Mouse (Mus musculus) neural tube, embryonic 11.5 days (tissue): ENCODE measurements around the gene Ppfia3. TPM values are rescaled to one million over a fixed set of nuclear protein-coding genes. Genes with fewer than 3 reads are reported as not detected.

Experiments
- ATAC-seq: fragments of 200-750 bp; cut with Nextera tagmentation; 2 replicates; pipeline ENCODE4 v1.8.0; 2017; ENCODE audit warnings: moderate number of reproducible peaks, mild to moderate bottlenecking, moderate TSS enrichment, moderate library complexity; ENCODE audit not compliant: insufficient read depth, low FRiP score, low TSS enrichment
- DNase-seq: peaks from one replicate; pipeline ENCODE4 v3.0.0-alpha.2; 2015; ENCODE audit warnings: low spot score
- H3K27ac ChIP-seq: fragments of 300-500 bp; sonication (generic); 2 replicates; pipeline ENCODE4 v1.5.1; 2014; ENCODE audit warnings: low read depth, mild to moderate bottlenecking, low read length
- H3K27me3 ChIP-seq: fragments of 300-500 bp; sonication (generic); 2 replicates; pipeline ENCODE4 v1.6.1; 2014; ENCODE audit warnings: mild to moderate bottlenecking, low read length, mixed read lengths; ENCODE audit not compliant: control insufficient read depth, insufficient read depth
- H3K36me3 ChIP-seq: fragments of 300-500 bp; sonication (generic); 2 replicates; pipeline ENCODE4 v1.6.1; 2014; ENCODE audit warnings: mild to moderate bottlenecking, low read length, moderate library complexity, mixed read lengths; ENCODE audit not compliant: control insufficient read depth, insufficient read depth
- H3K4me1 ChIP-seq: fragments of 300-500 bp; sonication (generic); 2 replicates; pipeline ENCODE4 v1.6.1; 2014; ENCODE audit warnings: low read length, mixed read lengths; ENCODE audit not compliant: control insufficient read depth, insufficient read depth
- H3K4me2 ChIP-seq: fragments of 300-500 bp; sonication (generic); 2 replicates; pipeline ENCODE4 v1.6.1; 2014; ENCODE audit warnings: low read depth, mild to moderate bottlenecking, moderate library complexity
- H3K4me3 ChIP-seq: fragments of 300-500 bp; sonication (generic); 2 replicates; pipeline ENCODE4 v1.5.1; 2014; ENCODE audit warnings: low read depth, low read length
- H3K9ac ChIP-seq: fragments of 300-500 bp; sonication (generic); 2 replicates; pipeline ENCODE4 v1.6.1; 2014; ENCODE audit warnings: mild to moderate bottlenecking, low read length
- H3K9me3 ChIP-seq: fragments of 300-500 bp; sonication (generic); 2 replicates; pipeline ENCODE4 v1.6.1; 2016; ENCODE audit warnings: low read length; ENCODE audit not compliant: control insufficient read depth
- WGBS: fragments of 180-500 bp; shearing (Covaris S2); extraction: QIAGEN DNeasy Blood & Tissue Kit; methylation state at CpG from one replicate; pipeline ENCODE4 v1.1.7; 2014; 5-methylcytosine and 5-hydroxymethylcytosine counted together
- polyA plus RNA-seq: library from polyadenylated mRNA; unstranded; fragments of >200 nt; fragmentation: Nextera tagmentation; extraction: Ambion mirVana; gene quantifications from 2 replicates; pipeline ENCODE4 v1.2.1, GENCODE M21; 2014

Gene Ppfia3
- polyA plus RNA-seq, 1 experiment from 2014 or later, result 11.9 TPM

DNA sequence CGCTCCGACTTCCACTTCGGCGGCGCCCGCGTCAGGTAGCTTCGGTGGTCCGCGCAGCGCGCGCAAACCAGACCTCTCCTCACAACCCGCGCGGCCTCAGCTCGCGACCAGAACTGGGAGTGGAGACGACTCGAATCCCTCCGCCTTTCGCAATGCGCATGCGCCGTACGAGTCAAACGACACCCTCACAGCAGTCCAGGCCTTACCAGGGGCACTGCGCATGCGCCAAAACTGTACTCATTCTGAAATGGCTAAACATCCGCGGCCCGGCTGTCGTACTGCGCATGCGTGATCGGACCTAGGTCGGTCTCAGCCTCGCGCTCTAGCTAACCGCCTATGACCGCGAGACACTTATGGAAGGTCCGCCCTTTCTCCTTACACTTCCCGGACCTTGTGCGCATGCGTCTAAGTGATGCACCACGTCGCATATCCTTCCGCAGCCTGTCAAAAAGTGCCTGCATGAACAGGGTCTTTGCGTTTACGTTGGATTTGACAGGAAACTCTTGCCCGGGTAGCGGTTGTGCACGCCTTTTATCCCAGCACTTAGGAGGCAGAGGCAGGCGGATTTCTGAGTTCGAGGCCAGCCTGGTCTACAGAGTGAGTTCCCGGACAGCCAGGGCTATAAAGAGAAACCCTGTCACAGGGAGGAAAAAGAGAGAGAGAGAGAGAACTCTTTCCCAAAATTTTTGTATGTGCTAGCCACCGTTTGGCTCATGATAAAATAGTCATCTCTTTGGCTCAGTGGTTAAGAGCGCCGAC is 28.9 kb upstream of the Ppfia3 start, which contains the start of gene Snrnp70:
TSS of gene Snrnp70 (minus strand) at position 165 of the 759 bp plus-strand sequence.
- H3K9ac ChIP-seq, result peak within 1 kb of the TSS; percentile 75
- H3K4me3 ChIP-seq, result peak within 1 kb of the TSS; percentile 59
- peaks cover 13% of the 10 kb centered on the region for H3K4me1 ChIP-seq
- H3K36me3 ChIP-seq, result 0 out of 2 replicates have a peak, but pooled peaks cover 3% of the 10 kb centered on the region
- ATAC-seq, result peak; percentile 95
- H3K9me3 ChIP-seq, result no peaks in the 10 kb centered on the region
- under 1% methylated on average over 60 of the region's 60 CpGs for WGBS
- peak; percentile 100 for DNase-seq
- H3K27me3 ChIP-seq, result no peaks in the 10 kb centered on the region
- H3K4me2 ChIP-seq, result peak within 1 kb of the TSS; percentile 91
- peak within 1 kb of the TSS; percentile 94 for H3K27ac ChIP-seq

GRCm38 (mm10) chr7:45395129-45395541 is 28.3 kb upstream of the Ppfia3 start:
- Histone ChIP-seq H3K9me3 (no peaks in the 10 kb centered on the region), H3K27me3 (no peaks in the 10 kb centered on the region), H3K4me1 (peaks cover 13% of the 10 kb centered on the region), H3K4me3 (peak overlapping the region; percentile 59), H3K27ac (peak overlapping the region; percentile 94), H3K4me2 (peak overlapping the region; percentile 91), H3K9ac (peak overlapping the region; percentile 75), H3K36me3 (0 out of 2 replicates have a peak, but pooled peaks cover 5% of the 10 kb centered on the region)
- peak; percentile 69 for ATAC-seq
- peak; percentile 84 for DNase-seq
- WGBS, result under 1% methylated on average over 19 of the region's 20 CpGs

- Histone ChIP-seq H3K27me3 (no peaks in the 10 kb centered on the region), H3K36me3 (peaks cover 65% of the 10 kb centered on the region), H3K27ac (no peak overlapping the region), H3K9ac (no peak overlapping the region), H3K9me3 (no peaks in the 10 kb centered on the region), H3K4me3 (no peak overlapping the region), H3K4me1 (no peaks in the 10 kb centered on the region), H3K4me2 (no peak overlapping the region)
- ATAC-seq (no peak), DNase-seq (no peak)
- 96% methylated on average over 3 of the region's 3 CpGs for WGBS
Measured at GRCm38 (mm10) chr7:45386077-45386476, 19.3 kb upstream of the Ppfia3 start.

GRCm38 (mm10) chr7:45376057-45376456 is 9.2 kb upstream of the Ppfia3 start:
- ATAC-seq (no peak), DNase-seq (no peak)
- 94% methylated on average over 1 of the region's 1 CpGs for WGBS
- Histone ChIP-seq H3K27me3 (no peaks in the 10 kb centered on the region), H3K4me3 (no peak overlapping the region), H3K4me2 (no peak overlapping the region), H3K9ac (no peak overlapping the region), H3K36me3 (peaks cover 48% of the 10 kb centered on the region), H3K9me3 (no peaks in the 10 kb centered on the region), H3K27ac (no peak overlapping the region), H3K4me1 (0 out of 2 replicates have a peak, but pooled peaks cover 2% of the 10 kb centered on the region)

GRCm38 (mm10) chr7:45374620-45375019 is 7.8 kb upstream of the Ppfia3 start:
- WGBS, result 96% methylated on average over 8 of the region's 8 CpGs
- DNase-seq, result no peak
- H3K27me3 ChIP-seq, result peaks cover 6% of the 10 kb centered on the region; the same call in 1 of the 2 replicates
- H3K27ac ChIP-seq, result no peak overlapping the region
- H3K4me2 ChIP-seq, result no peak overlapping the region
- no peaks in the 10 kb centered on the region for H3K9me3 ChIP-seq
- H3K36me3 ChIP-seq, result peaks cover 36% of the 10 kb centered on the region
- H3K9ac ChIP-seq, result no peak overlapping the region
- H3K4me3 ChIP-seq, result no peak overlapping the region
- peaks cover 11% of the 10 kb centered on the region for H3K4me1 ChIP-seq
- no peak for ATAC-seq

DNA sequence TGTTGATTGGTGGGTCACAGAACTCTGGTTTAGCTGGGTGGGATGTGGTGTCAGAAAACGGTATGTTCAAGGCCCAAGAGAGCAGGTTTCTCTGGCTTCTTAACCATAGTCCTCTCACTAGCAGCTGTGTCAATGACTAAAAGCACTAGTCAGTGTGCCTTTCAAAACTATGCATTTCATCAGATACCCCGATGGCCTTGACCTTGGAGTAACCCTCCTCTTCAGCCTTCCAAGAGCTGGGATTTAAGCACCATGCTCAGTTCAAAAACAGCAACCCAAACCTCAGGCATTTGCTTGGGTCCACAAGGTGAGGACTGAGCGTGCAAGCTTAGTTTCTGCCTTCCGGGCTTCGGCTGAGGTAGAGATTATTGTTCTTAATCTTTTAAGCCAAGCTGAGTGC is 5.6 kb upstream of the Ppfia3 start:
- Histone ChIP-seq H3K4me3 (no peak overlapping the region), H3K4me2 (no peak overlapping the region), H3K9ac (no peak overlapping the region), H3K27me3 (peaks cover 17% of the 10 kb centered on the region), H3K27ac (no peak overlapping the region), H3K4me1 (peaks cover 13% of the 10 kb centered on the region), H3K36me3 (peaks cover 19% of the 10 kb centered on the region), H3K9me3 (no peaks in the 10 kb centered on the region)
- no peak for DNase-seq
- ATAC-seq, result no peak
- WGBS, result 88% methylated on average over 5 of the region's 5 CpGs

GRCm38 (mm10) chr7:45370475-45371311 is 3.9 kb upstream of the Ppfia3 start, which contains the start of gene Lin7b:
Gene Lin7b, minus strand, starts transcription at chr7:45370583.
- ATAC-seq (peak; percentile 65), DNase-seq (peak; percentile 86)
- no peaks in the 10 kb centered on the region for H3K9me3 ChIP-seq
- H3K9ac ChIP-seq, result peak within 1 kb of the TSS; percentile 52
- peaks cover 20% of the 10 kb centered on the region for H3K27me3 ChIP-seq
- no peak within 1 kb of the TSS for H3K27ac ChIP-seq
- H3K36me3 ChIP-seq, result peaks cover 5% of the 10 kb centered on the region
- peak within 1 kb of the TSS; percentile 43 for H3K4me3 ChIP-seq
- 12% methylated on average over 28 of the region's 28 CpGs for WGBS
- H3K4me2 ChIP-seq, result peak within 1 kb of the TSS; percentile 85
- peaks cover 13% of the 10 kb centered on the region for H3K4me1 ChIP-seq

GRCm38 (mm10) chr7:45369836-45370474 is 3.1 kb upstream of the Ppfia3 start:
- WGBS, result 7% methylated on average over 50 of the region's 52 CpGs
- H3K27ac ChIP-seq, result no peak overlapping the region
- DNase-seq, result no peak

More at GRCm38 (mm10) chr7:45369836-45370474, 3.1 kb upstream of the Ppfia3 start:
- Histone ChIP-seq H3K27me3 (peaks cover 23% of the 10 kb centered on the region), H3K9ac (peak overlapping the region; percentile 52), H3K9me3 (no peaks in the 10 kb centered on the region), H3K4me3 (peak overlapping the region; percentile 43), H3K4me1 (peaks cover 13% of the 10 kb centered on the region), H3K36me3 (peaks cover 4% of the 10 kb centered on the region; the same call in 1 of the 2 replicates), H3K4me2 (peak overlapping the region; percentile 85)
- no peak for ATAC-seq
